Comparison of ENCODE assay signal across 7 mouse cellular contexts in the genomic region with DNA sequence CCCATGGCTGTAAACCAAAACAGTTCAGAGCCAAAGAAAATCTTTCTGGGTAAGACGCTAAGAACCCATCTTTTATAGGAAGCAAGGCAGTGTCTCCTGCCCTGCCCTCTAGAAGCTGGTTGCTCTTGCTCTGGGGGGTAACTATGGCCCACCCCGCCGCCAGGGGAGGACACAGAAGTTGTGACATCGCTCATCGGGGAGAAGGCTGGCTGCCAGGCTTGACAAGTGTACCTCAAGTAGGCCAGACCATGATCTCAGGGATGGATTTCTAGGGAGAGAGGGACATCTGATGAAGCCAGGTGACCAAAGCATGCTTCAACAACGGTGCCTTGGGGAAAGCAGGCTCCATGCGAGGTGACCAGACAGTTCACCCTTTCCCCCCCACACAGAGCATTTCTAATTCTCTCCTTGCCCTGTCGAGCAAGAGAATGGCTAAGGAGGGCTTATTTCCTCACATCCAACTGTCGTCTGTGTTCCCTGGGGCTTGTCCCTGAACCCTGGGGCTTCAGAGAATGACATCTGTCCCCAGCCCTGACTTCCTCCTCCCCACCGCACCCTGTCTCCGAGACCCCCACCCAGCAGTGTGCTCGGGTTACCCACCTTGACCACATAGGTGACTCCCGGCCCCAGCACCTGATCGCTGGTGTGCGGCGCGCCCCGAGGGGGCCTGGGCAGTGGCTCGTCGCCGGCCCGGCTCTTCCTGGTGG. TPM values are rescaled to one million over a fixed set of nuclear protein-coding genes. Genes with fewer than 3 reads are reported as not detected.
A peak's percentile ranks its signal among the peaks of the same experiment; 100 is the strongest.
DNase-seq lines count a peak whose midpoint lies in the region; ATAC-seq lines count a peak whose summit lies in the region.

No protein-coding gene starts in this region.

- intact Hi-C loops in left cerebral cortex, postnatal 25 days (cut with DNase I): loop anchor here (2.0 to 5.0 kb wide), 2 partner anchors 28 to 129 kb away; no protein-coding TSS in a partner anchor

- H3K4me1 ChIP-seq in forebrain, embryonic 11.5 days (replicated peaks; ENCODE audit: control insufficient read depth, insufficient read depth, low read length): peaks cover 21% of the 10 kb centered on the region; the same call in 1 of the 2 replicates
- H3K4me1 ChIP-seq in limb, embryonic 11.5 days (ENCODE audit: control insufficient read depth, insufficient read depth, low read length): peaks cover 6% of the 10 kb centered on the region; the same call in 1 of the 2 replicates

- peak overlapping the region; percentile 94 for H3K4me2 ChIP-seq in forebrain, embryonic 11.5 days (ENCODE audit: low read depth, low read length, severe bottlenecking)
- peak overlapping the region; percentile 59 for H3K4me2 ChIP-seq in limb, embryonic 11.5 days (ENCODE audit: low read depth, severe bottlenecking)

- peak; percentile 28 to 40 for DNase-seq in left cerebral cortex, postnatal 25 days (ENCODE audit: low spot score in 2 of 2)
- no peak for DNase-seq in left cerebral cortex, adult 11 months (ENCODE audit: low spot score)
- peak; percentile 58 for DNase-seq in forebrain, embryonic 11.5 days (ENCODE audit: low spot score)
- DNase-seq in limb, embryonic 11.5 days (ENCODE audit: low spot score): peak; percentile 28
- peak; percentile 34 for DNase-seq in right cerebral cortex, postnatal 4 days
- DNase-seq in urinary bladder, postnatal 36 days (ENCODE audit: low spot score in 2 of 2): no peak

- peak overlapping the region; percentile 64 for H3K4me3 ChIP-seq in forebrain, embryonic 11.5 days (ENCODE audit: low read depth, low read length)
- peak overlapping the region; percentile 41 for H3K4me3 ChIP-seq in limb, embryonic 11.5 days (ENCODE audit: low read depth, low read length)

- no peaks in the 10 kb centered on the region for H3K36me3 ChIP-seq in forebrain, embryonic 11.5 days (ENCODE audit: control insufficient read depth, insufficient read depth, low read length)
- no peaks in the 10 kb centered on the region for H3K36me3 ChIP-seq in limb, embryonic 11.5 days (ENCODE audit: control insufficient read depth, insufficient read depth, low read length)

- WGBS in forebrain, embryonic 11.5 days: 4% methylated on average over 22 of the region's 22 CpGs
- whole genome bisulfite sequencing in limb, embryonic 11.5 days: 8% methylated on average over 22 of the region's 22 CpGs

- peak overlapping the region; percentile 77 for H3K9ac ChIP-seq in forebrain, embryonic 11.5 days (ENCODE audit: low read length)
- H3K9ac ChIP-seq in limb, embryonic 11.5 days (ENCODE audit: low read length): no peak overlapping the region

- H3K27me3 ChIP-seq in forebrain, embryonic 11.5 days (ENCODE audit: control insufficient read depth, insufficient read depth, low read length): peaks cover 4% of the 10 kb centered on the region
- peaks cover 56% of the 10 kb centered on the region for H3K27me3 ChIP-seq in limb, embryonic 11.5 days (ENCODE audit: control insufficient read depth, insufficient read depth, low read length)

- H3K27ac ChIP-seq in forebrain, embryonic 11.5 days (ENCODE audit: low read depth, low read length): no peak overlapping the region
- no peak overlapping the region for H3K27ac ChIP-seq in limb, embryonic 11.5 days (replicated peaks; ENCODE audit: low read depth, low read length)

- H3K9me3 ChIP-seq in forebrain, embryonic 11.5 days (ENCODE audit: control insufficient read depth, low read length): no peaks in the 10 kb centered on the region
- H3K9me3 ChIP-seq in limb, embryonic 11.5 days (ENCODE audit: control insufficient read depth, low read length): no peaks in the 10 kb centered on the region

- no peak for ATAC-seq in forebrain, embryonic 11.5 days (replicated peaks; ENCODE audit: low FRiP score)
- ATAC-seq in limb, embryonic 11.5 days (ENCODE audit: insufficient number of reproducible peaks, low FRiP score, low TSS enrichment, low read depth): no peak
- no peak for ATAC-seq in erythroblast, adult 5-6 weeks (replicated peaks; ENCODE audit: low FRiP score, poor library complexity, severe bottlenecking)

RNA-seq across cellular contexts. Expression of gene Shc3, which starts 2.7 kb away (rescaled TPM):
- total RNA-seq in left cerebral cortex, postnatal 25 days (2021): 100 to 1,000 TPM; 214 to 217 TPM
- polyA plus RNA-seq in forebrain, embryonic 11.5 days (2014; fragmentation: Nextera tagmentation; extraction: Ambion mirVana): 8.3 and 10.7 TPM in 2 replicates
- 0.32 and 0.50 TPM in 2 replicates for polyA plus RNA-seq in limb, embryonic 11.5 days (2014; fragmentation: Nextera tagmentation; extraction: Ambion mirVana)
- not detected in 2 replicates for total RNA-seq in erythroblast, adult 5-6 weeks (2015; ENCODE audit: low replicate concordance)
- total RNA-seq in erythroblast, adult 5-6 weeks (2017; ENCODE audit: low replicate concordance): not detected in 2 replicates

Comparison
In these comparisons a context has a peak if more than half of its experiments do, and no peak if none do; other contexts are left out.
1. DNase-seq: peak in left cerebral cortex, postnatal 25 days (2 of 2), forebrain, embryonic 11.5 days (single experiment), limb, embryonic 11.5 days (single experiment) and right cerebral cortex, postnatal 4 days (single experiment); none in left cerebral cortex, adult 11 months (single experiment) and urinary bladder, postnatal 36 days (0 of 2).
2. RNA of gene Shc3, which starts 2.7 kb away (total RNA-seq): 214 to 217 TPM in left cerebral cortex, postnatal 25 days; not detected in erythroblast, adult 5-6 weeks; every median in the first group is over 100 times any median in the second.